Mouse (Mus musculus) heart, adult 18-20 months (tissue): ENCODE data around the gene Ube4b. TPM values are rescaled to one million over a fixed set of nuclear protein-coding genes. Genes with fewer than 3 reads are reported as not detected.

Experiments
- DNase-seq, 2 experiments: peaks; one replicate each; pipeline ENCODE4 v3.0.0; 2021 to 2022; ENCODE audit warnings: mixed read lengths in 1 of 2
- total RNA-seq, 2 experiments: library from RNA; stranded (reverse); gene quantifications; 2 replicates each; pipeline ENCODE4 v1.2.3; 2021

The Ube4b gene
- total RNA-seq, 2 experiments from 2014 or later, result 41.7 to 45.5 TPM

DNA sequence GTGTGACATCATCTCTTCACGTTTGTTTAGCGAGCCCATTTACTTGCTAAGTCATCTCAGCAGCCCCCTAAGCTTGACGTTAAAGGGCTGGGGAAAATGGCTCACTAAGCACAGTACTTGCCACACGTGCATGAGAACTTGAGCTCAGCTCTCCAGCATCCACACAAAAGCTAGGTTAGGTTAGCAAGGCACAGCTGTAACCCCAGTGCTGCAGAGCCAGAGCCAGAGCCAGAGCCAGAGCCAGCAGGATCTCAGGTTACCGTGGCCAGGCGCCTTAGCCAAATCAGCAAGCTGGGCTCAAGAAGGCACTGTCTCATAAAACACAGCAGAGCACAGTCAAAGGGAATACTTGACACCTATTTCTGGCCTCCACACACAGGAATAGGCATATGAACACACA is 31.0 kb downstream of the Ube4b start:
- peak; percentile 51 to 66 for DNase-seq

DNA sequence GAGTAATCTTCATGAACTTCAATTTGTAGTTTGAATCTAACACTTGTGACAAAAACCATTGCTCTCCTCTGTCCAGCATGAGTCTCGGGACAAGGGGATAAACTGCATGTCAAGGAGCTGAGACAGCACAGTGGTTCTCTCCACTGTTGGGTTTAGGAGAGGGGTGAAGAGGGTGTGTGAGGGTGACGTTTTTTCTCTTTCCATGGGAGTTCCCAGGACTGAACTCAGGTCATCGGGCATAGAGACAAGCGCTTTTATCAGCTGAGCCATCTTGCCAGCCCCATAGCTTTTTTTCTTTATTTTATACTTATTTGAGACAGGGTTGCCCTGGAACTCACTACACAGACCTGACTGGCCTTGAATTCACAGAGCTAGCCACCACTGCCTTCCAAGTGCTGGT is 32.3 kb downstream of the Ube4b start:
- no peak for DNase-seq

DNA sequence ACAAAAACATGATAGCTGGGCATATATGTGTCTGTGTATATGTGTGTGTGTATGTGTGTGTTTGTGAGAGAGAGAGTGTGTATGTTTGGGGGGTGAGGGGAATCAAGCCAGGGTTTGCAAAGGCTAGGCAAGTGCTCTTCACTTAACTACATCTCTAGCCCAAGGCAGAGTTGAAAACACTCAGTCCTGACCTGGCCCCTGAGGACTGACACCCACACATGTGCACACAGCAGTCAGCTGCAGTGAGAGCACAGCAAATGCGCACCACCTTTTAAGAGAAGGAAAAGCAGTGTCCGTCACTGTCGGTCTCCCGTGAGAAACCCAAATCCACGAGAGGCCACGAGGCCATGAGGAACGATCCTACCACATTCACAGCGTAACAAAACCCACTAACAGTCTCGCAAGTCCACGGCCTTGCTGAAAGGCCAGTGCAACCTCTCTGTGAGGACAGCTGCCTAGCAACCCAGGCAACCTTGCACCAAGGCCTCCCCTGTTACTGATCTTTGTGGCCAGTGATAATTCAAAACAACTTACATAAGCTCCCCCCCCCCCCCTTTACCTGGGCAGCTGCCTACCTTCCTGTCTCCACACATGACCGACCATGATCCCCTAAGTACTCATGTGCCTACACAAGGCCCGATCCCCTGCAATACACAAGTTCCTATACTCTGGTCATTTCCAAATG is 33.1 kb downstream of the Ube4b start:
- DNase-seq, result no peak

DNA sequence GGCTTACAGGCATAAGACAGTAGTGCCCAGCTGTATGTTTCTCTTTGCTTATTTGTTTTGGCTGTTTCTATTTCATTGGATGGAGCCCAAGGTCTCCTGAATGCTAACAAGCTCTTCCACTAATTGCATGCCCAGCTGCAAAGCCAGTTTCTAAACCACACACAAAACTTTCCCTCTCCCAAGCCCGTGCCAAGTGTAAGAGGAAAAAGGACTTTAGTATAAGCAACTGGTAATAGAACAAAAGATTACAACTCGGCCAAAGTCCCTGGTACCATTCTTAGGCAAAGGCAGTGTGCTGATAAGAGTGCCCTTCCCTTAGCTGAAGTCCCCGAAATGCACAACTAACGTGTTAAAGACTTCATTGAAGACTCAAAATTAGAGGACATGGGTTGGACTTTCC is 34.2 kb downstream of the Ube4b start:
- DNase-seq, result no peak

- no peak for DNase-seq
These were observed 45.5 kb downstream of the Ube4b start for GRCm38 (mm10) chr4:149381001-149381400.

DNA sequence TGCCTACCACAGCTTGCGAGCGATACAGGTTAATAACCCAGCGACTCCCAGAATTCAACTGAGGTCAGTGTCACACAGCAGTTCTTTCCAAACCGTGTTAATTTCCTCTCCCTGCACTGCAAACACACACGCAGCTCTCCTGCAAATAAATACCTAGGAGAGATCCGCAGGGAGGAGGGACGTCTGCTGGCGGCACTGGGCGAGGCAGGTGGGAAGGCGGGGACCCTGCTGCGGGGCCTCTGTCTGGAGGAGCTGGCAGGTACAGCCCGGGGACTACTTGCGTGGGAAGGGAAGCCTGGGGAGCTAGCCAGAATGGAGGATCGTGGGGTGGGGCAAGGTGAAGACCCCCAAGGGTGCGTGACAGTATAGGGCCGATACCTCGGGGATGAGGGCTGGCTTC is 46.7 kb downstream of the Ube4b start:
- no peak for DNase-seq

DNA sequence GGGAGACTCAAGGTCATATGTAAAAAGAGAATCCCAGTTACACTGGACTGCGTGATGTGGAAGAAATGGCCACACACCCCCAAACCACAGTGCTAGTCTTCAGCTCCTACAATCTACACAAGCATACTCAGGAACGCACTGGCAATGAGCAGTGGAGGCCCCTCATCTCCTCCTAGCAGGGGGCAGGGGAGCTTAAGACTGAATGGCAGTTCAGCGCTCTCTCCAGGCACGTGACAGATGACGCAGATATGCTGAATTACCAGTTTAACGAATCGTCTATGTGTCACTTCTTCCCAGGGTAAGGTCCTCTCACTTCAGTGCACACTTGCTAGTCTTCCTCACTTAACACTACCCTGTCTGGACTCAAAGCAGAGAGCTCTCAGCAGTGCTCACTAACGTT is 47.7 kb downstream of the Ube4b start:
- no peak for DNase-seq

DNA sequence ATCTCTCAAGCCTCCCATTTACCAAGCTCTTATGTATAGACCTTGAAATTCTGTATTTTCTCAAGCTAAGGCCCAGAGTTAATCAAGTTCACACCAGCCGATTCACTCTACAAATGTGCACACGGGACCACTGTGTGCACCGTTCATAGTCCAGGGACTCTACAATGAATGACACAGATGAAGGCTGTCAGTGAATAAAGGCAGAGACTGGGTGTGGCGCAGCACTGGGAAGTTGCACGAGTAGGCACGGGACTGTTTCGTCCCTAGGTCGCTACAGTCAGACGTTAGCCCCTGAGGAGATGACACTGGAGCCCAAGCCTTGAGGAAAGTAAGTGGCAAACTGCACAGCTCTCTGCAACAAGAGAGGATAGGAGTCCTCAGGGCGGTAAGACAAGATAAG is 50.5 kb downstream of the Ube4b start:
- DNase-seq, result no peak

- no peak for DNase-seq
These were observed 51.9 kb downstream of the Ube4b start for GRCm38 (mm10) chr4:149374662-149375061.

GRCm38 (mm10) chr4:149373927-149374326 is 52.6 kb downstream of the Ube4b start:
- no peak for DNase-seq

GRCm38 (mm10) chr4:149373431-149373830 is 53.1 kb downstream of the Ube4b start:
- DNase-seq, result peak; percentile 26 to 78

GRCm38 (mm10) chr4:149365702-149366370 is 60.7 kb downstream of the Ube4b start:
- peak; percentile 46 to 50 for DNase-seq

GRCm38 (mm10) chr4:149364896-149365295 is 61.7 kb downstream of the Ube4b start:
- peak; percentile 76 to 80 for DNase-seq

- peak in 1 of 2 experiments; percentile 17 for DNase-seq
These were observed 65.5 kb downstream of the Ube4b start for GRCm38 (mm10) chr4:149361051-149361450.

- no peak for DNase-seq
These were observed 65.9 kb downstream of the Ube4b start for GRCm38 (mm10) chr4:149360647-149361046.

GRCm38 (mm10) chr4:149357982-149358381 is 68.6 kb downstream of the Ube4b start:
- no peak for DNase-seq

- DNase-seq, result no peak
These were observed 71.9 kb downstream of the Ube4b start for GRCm38 (mm10) chr4:149354671-149355070.

GRCm38 (mm10) chr4:149351596-149352150 is 74.9 kb downstream of the Ube4b start:
- DNase-seq, result peak in 1 of 2 experiments; percentile 20

- no peak for DNase-seq
These were observed 77.6 kb downstream of the Ube4b start for GRCm38 (mm10) chr4:149348963-149349362.

- DNase-seq, result peak; percentile 62 to 81
These were observed 80.7 kb downstream of the Ube4b start for GRCm38 (mm10) chr4:149345873-149346272.

DNA sequence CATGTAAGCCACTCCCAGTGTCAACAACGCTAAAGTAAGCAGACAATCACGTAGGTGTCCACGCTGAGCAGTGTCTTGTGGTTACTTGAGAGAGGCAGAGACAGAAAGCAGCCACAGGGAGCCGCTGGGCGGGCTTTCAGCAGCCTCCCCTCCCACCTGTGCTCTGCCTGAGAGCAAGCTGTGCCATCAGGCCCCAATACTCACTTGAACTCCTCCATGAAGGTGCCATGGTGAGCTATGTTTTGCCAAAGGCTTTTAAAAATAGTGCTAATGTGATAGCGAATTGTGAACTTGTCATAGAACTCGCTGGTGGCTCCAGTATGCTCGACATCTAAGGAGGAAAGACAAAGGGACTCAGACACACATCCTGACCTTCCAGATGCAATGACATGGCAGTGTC is 82.2 kb downstream of the Ube4b start:
- peak in 1 of 2 experiments; percentile 60 for DNase-seq

GRCm38 (mm10) chr4:149340680-149341079 is 85.9 kb downstream of the Ube4b start:
- DNase-seq, result no peak

- DNase-seq, result no peak
These were observed 86.9 kb downstream of the Ube4b start for GRCm38 (mm10) chr4:149339426-149340214.
